Mouse (Mus musculus): Measurements from ENCODE around the gene Klri2.
"Not testable (repeated sequence)": the region's sequence is repeated elsewhere in the genome, so short reads cannot be mapped to it uniquely, and the experiment has no call there.

Klri2 gene

GRCm38 (mm10) chr6:129740069-129740721, at the start of gene Klri2:
Gene Klri2, minus strand, starts transcription at chr6:129740484.
- in situ Hi-C loops (cut with MboI; ENCODE audit: unreplicated experiment in 2 of 2) = loop anchor here in 1 of 2 experiments (10.0 to 25.0 kb wide), 2 partner anchors 135 to 303 kb away; no protein-coding TSS in a partner anchor

GRCm38 (mm10) chr6:129784170-129784569, 43.9 kb upstream of the Klri2 start, which contains the start of gene Gm156:
Gene Gm156, minus strand, starts transcription at chr6:129784270.
- in situ Hi-C loops (cut with MboI; ENCODE audit: unreplicated experiment in 2 of 2) = not testable (repeated sequence)

GRCm38 (mm10) chr6:129747654-129748032, 7.4 kb upstream of the Klri2 start:
- in situ Hi-C loops (cut with MboI; ENCODE audit: unreplicated experiment in 2 of 2) = loop anchor here in 1 of 2 experiments (10.0 to 25.0 kb wide), 2 partner anchors 143 to 310 kb away; no protein-coding TSS in a partner anchor

GRCm38 (mm10) chr6:129747016-129747653, 6.9 kb upstream of the Klri2 start:
- in situ Hi-C loops (cut with MboI; ENCODE audit: unreplicated experiment in 2 of 2) = loop anchor here in 1 of 2 experiments (10.0 to 25.0 kb wide), 2 partner anchors 142 to 310 kb away; no protein-coding TSS in a partner anchor

- in situ Hi-C loops (cut with MboI; ENCODE audit: unreplicated experiment in 2 of 2) = loop anchor here in 1 of 2 experiments (10.0 to 25.0 kb wide), 2 partner anchors 141 to 309 kb away; no protein-coding TSS in a partner anchor
These were observed 5.9 kb upstream of the Klri2 start for GRCm38 (mm10) chr6:129746151-129746550.

GRCm38 (mm10) chr6:129736414-129736813, 3.9 kb downstream of the Klri2 start:
- in situ Hi-C loops (cut with MboI; ENCODE audit: unreplicated experiment in 2 of 2) = loop anchor here (5.0 to 25.0 kb wide), 2 partner anchors 144 to 299 kb away; partner anchors contain the start of gene Klrd1 (in 1 of the 2)

- in situ Hi-C loops (cut with MboI; ENCODE audit: unreplicated experiment in 2 of 2) = loop anchor here in 1 of 2 experiments (25.0 kb wide), 1 partner anchor 290 kb away; no protein-coding TSS in a partner anchor
These were observed 13.0 kb downstream of the Klri2 start for GRCm38 (mm10) chr6:129727237-129727636.

- in situ Hi-C loops (cut with MboI; ENCODE audit: unreplicated experiment in 2 of 2) = no loop called here
These were observed 18.9 kb downstream of the Klri2 start for GRCm38 (mm10) chr6:129721390-129721789.

GRCm38 (mm10) chr6:129720487-129720886, 19.8 kb downstream of the Klri2 start:
- in situ Hi-C loops (cut with MboI; ENCODE audit: unreplicated experiment in 2 of 2) = no loop called here

GRCm38 (mm10) chr6:129717032-129717431, 23.3 kb downstream of the Klri2 start, which contains the start of gene Klri1:
Gene Klri1, minus strand, starts transcription at chr6:129717132.
- in situ Hi-C loops (cut with MboI; ENCODE audit: unreplicated experiment in 2 of 2) = no loop called here

- in situ Hi-C loops (cut with MboI; ENCODE audit: unreplicated experiment in 2 of 2) = no loop called here
These were observed 26.7 kb downstream of the Klri2 start for GRCm38 (mm10) chr6:129713566-129713965.

GRCm38 (mm10) chr6:129691436-129691835, 48.8 kb downstream of the Klri2 start:
- in situ Hi-C loops (cut with MboI; ENCODE audit: unreplicated experiment in 2 of 2) = not testable (repeated sequence)

- in situ Hi-C loops (cut with MboI; ENCODE audit: unreplicated experiment in 2 of 2) = no loop called here
These were observed 59.9 kb downstream of the Klri2 start for GRCm38 (mm10) chr6:129680379-129680778.

Measured in v-Abl transformed pro-B cells (cell line).